Mouse (Mus musculus): Measurements from ENCODE around the gene Slc27a3.

The Slc27a3 gene

DNA sequence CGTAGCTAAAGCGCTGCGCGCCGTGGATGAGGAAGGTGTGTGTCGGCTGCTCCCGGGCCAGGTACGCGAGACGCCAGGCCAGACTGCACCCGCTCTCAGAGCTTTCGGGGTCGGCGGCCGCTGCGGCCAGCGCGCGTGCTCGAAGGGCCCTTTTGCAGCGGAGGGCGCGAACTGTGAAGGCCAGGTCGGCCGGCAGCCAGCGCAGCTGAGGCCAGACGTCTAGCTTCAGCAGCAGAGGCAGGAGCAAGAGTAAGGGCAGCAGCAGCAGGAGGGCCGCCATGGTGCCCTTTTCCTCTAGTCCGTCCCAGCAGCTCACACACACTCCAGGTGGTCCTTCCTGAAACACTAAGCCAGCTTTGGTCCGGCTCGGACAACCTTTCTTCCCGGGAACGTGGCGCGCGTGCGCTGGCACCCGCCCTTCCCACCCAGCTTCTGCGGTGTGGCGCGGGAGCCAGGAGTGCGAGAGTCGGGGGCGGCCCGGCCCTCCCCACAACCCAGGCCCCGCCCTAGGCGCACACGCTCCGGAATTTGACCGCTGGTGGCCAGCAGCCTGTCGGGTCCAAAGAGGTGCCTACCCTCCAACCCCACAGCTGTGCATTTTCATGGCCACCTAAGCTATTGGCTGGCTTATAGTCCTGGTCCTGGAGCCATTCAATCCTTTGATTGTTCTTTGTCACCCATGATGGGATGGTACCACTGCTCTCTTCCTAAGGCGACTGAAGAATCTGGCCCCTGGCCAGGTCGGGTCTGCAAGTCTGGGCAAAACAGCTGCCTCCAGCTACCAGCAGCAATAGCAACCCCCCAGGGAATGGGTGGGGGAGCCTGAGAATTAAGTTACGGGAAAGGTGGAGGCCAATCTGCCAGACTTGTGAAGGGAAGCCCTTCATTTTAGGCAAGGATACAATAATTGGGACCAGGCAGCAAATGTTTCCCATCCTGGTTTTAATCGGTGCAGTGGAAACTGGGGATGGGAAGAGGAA is at the start of gene Slc27a3:
TSS of gene Slc27a3 (minus strand) at position 428 of the 980 bp plus-strand sequence.
- DNase-seq (ENCODE audit: low read depth, low spot score) = no peak

DNA sequence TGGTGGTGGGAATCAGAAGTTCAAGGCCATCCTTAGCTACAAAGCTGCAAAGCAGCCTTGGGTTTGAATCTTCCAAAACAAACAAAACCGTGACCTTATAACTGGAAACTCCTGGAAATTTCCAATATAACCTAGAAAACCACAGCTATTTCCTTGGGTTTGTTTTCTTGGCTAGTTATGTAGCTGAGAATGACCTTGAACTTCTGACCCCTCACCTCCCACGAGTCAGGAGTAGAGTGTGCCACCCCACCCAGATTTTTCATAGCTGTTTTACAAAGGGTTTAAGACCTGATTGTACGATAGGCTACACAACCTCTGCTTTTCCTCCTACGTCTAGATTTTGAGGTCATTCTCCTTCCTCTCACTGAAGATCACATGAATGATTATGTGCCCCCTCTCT is 47.4 kb upstream of the Slc27a3 start:
- DNase-seq (ENCODE audit: low read depth, low spot score) = no peak

DNA sequence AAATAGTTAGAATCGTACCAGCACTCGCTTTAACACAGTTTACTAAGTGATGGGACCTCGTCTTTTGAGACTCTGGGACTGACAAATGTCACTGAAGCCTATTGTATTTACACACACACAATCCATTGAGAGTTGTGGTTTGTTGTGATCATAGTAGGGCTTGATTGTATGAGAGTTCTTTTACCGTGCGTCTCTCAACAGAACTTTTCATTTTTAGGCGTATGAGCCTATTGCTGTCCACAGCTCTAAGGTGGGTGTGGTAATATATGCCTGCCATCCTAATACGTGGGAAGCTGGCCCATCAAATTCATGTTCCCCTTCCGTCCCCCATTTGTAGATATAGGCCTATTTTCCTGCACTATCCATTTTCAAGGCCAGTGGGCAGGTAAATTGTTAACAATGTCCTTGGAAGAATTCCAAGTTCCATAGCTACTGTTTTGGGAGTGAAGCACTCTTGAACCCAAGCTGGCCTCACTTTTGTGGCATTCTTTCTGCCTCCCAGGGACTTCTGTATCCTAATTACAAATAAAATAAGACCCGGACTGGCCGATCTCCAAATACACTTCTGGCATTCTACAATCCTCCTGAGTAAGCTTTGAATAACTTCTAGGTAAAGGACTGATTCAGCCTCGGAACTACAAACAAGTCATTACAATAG is 44.5 kb upstream of the Slc27a3 start:
- DNase-seq (ENCODE audit: low read depth, low spot score) = no peak

DNA sequence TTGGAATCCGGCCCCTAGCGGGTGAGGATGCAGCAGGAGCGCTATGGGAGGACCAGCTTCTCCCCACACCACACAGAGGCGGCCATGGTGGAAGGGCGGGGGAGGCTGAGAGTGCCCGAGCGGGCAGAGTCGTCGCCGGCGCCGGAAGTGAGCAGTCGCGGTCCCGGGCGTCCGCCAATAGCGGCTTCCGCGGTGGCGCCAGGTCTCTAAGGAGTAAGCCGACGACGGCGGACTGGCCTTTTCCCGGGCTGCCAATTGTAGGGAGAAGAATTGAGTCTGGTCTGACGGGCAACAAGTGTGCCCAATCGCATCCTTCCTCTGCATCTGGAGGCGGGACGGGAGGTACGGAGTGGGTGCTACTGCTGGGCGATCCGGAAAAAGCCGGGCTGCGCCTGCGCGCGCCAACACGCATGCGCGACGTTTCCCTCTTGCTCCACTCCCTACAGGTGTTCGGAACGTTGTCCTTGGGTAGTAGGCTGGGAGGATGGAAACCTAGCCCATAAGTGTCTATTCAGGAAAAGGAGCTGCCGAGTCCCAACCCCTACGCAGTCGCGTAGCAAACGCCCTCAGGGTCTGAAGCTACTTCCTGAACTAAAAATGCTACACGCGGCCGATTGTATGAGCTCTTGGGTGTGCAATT is 43.8 kb upstream of the Slc27a3 start, which contains the start of gene Ints3:
TSS of gene Ints3 (minus strand) at position 242 of the 640 bp plus-strand sequence.
- peak; percentile 97 for DNase-seq (ENCODE audit: low read depth, low spot score)

DNA sequence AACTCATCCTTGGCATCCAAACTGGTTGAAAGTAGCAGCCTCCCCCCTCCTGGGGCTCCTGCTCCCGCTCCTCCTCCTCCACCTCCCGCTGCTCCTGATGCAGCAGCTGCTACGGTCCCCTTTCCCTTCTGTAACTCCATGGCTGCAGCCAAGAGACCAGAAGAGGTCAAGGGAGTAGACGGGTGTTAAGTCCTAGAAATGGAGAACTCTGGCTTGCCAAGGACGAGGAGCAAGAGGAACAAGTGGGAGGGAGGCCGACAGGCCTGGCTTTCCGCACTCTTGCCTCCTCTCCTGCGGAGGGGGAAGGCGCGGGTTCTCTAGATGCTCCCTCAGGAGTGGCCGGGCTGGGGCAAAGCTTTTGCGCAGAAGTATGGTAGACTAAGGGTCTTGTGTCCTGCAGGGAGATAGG is 43.1 kb upstream of the Slc27a3 start:
- DNase-seq (ENCODE audit: low read depth, low spot score) = no peak

DNA sequence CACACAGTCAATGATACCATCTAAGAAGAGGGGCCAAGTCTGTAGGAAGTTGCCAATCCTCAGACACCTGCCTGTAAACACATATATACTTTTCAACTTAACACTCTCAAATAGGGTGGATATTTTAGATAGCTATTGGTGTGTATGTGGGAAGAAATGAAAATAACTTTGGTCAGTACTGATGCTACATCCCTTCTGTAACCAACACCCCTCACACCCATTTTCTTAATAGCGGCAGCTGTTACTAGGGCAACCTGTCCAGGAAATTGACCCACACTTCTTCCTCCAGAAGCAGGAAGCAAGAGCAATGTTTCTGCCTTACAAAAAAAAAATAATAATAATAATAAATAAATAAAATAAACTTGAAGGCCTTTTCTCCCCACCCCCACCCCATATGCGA is 42.6 kb upstream of the Slc27a3 start:
- no peak for DNase-seq (ENCODE audit: low read depth, low spot score)

DNA sequence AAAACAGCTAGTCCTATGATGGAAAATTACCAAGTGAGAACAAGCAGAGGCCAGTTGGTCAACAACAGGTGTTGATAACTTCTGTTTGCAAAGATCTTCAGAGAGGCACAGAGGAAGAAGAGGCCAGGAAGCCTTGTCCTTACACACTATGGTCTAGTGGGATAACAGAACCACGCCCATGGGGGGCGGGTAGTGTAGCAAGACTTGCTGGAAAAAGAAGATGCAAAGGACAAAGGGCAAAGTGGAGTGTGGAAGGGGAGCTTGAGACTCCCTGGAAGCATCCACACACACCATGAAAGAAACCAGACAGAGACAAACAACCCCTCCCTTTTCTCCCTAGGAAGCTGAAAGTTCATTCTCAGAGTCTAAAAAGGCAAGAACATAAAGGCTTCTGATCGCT is 39.8 kb upstream of the Slc27a3 start:
- no peak for DNase-seq (ENCODE audit: low read depth, low spot score)

DNA sequence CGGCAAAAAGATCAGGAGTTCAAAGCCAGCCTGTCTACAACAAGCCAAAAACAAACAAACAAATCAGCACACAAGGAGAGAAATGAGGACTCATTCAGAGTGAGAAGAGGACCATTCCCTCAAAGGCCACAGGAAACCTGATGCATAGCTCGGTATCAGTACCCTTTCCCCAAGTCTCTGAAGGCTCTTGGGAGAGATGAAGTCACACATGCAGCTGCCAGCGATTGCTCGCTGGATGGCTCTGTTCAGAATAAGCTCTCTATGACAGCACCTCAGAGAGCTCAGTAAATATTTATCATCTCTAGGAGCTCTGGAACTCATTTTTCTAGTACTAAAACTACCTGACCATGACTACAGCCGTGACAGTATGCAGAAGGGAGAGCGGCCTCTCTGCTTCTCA is 38.4 kb upstream of the Slc27a3 start:
- DNase-seq (ENCODE audit: low read depth, low spot score) = no peak

DNA sequence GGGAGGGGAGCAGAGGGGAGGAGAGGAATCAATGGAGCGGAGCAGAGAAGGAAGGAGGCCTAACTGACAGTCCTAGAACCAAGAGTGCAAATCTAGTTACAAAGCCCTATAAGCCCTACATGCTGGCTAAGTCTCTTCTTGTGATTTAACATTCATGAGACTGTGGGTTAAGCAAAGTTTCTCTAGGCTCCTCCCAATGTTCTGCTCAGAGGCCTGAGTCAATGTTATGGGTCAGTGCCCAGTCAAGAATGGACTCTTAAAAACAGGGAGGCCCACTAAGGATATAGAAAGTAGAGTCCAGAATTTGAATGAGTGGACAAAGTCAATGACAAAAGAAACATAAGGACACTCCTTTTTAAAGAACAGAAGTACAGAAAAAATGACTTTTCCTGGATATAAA is 37.8 kb upstream of the Slc27a3 start:
- DNase-seq (ENCODE audit: low read depth, low spot score) = no peak

DNA sequence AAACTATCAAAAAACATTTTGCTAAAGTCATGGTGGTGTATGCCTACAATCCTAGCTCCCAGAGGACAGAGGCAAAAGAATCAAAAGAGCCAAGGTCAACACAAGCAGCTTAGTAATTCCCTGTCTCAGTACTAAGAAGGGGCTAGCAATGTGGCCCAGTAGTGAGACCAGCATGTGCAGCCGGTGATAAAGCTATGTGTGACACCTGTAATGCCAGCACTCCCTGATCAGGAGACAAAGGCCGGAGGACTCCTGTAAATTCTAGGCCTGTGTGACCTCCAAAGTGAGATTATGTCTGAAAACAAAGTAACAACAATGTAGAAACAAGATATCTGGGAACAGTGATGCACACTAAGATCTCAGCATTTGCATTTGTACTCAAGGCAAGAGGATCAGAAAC is 35.8 kb upstream of the Slc27a3 start:
- DNase-seq (ENCODE audit: low read depth, low spot score) = no peak

DNA sequence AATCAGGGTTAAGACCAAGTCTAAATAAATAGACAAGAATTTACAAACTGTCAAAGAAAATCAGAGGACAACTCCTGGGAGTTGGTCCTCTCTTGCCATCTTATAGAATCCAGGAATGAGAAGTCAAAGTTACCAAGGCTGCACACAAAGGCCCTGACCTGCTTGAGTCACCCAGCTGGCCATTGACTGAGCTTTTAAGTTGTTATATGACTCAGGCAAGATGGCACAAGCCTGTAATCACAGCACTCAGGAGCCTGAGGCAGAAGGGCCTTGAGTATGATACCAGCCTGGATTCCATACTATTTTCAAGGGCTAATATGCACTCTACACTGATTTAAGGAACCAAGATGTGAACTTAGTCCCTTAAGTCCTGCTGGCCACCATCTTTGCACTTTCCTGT is 33.8 kb upstream of the Slc27a3 start:
- no peak for DNase-seq (ENCODE audit: low read depth, low spot score)

DNA sequence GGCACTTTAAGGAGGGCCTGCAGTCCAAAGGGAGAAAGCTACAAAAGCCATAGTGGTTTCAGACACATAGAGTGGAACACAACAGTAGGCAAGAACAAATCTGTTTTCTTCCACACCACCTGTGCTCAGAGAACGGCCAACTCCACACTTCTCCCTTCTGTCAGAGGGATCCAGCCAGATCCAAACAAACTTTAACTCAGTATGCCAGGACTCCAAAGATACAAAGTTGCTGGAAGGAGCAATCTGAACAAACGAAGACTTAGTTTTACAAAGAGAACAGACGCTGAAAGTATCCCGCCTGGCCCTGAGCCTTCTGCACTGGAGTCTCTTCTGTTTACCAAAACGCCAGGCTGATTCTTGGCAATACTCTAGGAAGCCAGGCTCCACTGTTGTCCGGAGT is 31.0 kb upstream of the Slc27a3 start:
- no peak for DNase-seq (ENCODE audit: low read depth, low spot score)

DNA sequence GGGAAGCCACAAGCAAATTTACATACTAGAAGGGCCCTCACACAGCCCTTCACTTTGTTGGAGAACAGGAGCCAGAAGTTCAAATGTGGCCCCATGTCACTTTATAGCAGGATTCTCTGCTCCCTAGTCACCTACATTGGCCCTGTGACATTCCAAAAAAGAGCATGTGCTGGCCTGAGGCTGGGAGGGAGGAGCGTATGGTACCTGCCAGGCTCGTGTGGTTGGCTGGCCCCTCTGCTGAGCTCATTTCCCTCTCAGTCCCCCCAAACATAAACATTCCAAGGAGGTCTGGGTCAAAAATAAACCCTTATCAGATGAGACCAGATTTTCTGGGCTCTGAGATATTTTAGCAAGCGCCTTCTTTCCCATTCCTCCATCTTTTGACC is 23.3 kb upstream of the Slc27a3 start:
- no peak for DNase-seq (ENCODE audit: low read depth, low spot score)

DNA sequence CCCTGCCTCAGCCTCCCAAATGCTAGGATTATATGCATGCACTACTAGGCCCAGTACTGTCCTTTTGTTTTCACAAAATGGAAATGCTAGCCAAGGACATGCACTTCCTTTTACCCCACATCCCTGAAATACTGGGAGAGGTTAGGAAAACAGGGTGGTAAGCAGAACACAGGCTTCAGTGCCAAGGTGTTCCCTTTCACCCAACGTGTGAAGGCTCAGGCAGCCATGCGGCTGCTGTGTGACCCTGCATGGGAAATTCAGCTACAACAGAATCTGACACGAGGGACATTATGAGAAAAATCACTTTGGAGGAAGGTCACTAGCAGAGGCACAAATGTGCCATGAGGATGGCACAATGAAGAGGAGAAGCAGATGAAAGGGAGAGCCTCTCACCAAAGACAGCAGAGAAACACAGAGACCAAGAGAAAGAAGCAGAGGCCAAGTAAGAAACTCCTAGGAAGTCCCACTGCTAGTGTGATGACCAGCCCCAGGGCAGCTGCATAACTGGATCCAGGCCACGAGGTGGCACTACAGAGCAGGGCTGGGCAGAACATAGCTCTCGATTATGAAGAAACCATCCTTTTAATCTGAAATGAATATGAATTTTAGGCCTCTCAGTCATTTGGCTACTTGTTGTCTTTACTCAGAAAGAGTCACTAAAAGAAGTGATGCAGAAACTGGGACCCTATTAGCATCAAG is 22.7 kb upstream of the Slc27a3 start:
- DNase-seq (ENCODE audit: low read depth, low spot score) = no peak

DNA sequence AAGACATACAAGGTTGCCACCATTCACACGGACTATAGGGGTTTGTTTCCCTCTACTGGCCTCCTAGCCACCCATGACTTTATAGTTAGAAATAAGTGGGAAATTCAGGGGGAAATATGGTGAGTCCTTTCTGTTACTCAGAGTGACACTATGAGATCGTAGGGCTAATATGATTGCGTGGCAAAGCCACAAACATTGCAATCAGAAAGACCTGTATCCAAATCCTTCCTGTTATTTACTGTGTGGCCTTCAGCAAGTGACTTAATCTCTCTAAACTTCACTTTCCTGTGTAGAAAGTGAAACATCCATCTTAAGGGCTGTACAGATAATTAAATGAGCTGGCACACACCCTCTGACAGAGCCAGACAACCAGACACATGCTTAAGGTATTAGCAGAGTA is 19.0 kb upstream of the Slc27a3 start:
- no peak for DNase-seq (ENCODE audit: low read depth, low spot score)

DNA sequence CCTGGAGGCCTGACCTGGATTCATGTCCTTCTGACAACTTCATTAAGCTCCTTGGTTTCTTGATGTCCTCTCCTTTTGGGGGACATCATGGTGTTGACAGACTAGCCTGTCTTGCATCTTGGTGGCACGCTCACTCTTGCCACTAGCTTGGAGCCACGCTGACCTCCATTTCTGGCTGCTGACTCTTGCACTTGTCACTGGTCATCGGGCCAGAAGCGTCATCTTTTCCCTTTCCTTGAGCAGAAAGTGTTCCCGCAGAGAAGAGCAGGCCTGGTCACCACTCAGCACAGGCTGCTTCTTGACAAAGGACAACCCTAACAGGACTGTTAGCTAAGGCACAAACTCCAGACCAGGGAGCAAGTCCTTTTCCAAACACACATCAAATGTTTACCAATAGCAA is 16.7 kb upstream of the Slc27a3 start:
- DNase-seq (ENCODE audit: low read depth, low spot score) = no peak

DNA sequence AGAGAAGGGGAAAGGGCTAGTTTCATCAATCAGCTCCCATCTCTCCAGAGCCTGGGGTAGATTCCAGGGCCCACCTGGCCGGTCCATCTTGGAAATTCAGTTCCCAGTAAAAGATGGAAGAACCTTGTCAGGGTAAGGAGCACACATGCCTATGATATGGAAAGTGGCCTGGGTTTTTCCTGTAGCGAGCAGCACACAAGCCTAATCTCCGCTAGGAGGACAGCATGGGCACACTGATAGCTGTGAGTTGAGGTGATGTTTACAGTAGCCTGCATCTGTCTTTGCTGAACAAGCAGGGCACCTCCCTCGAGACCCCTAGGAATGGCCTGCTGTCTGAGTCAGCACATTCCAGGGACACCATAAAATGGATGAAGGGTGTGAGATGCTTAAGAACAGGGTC is 14.9 kb upstream of the Slc27a3 start:
- no peak for DNase-seq (ENCODE audit: low read depth, low spot score)

DNA sequence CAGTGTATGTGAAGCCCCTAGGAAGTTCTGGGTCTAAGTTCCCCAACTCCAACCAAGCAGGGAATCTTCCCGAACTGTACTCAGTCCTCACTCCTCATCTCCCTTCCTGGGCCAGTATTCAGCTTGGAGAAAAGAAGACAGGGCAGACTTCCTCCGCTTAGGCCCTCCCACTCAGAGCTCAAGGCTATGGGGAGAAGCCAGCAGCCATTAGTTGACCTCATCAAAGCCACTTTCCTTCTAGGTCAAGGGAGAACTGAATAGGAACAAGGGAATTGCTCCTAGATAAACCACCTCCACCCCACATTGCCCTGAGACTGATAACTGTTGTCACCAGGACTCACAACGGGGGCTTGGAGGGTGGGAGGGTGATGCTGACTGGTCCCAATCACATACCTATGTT is 14.4 kb upstream of the Slc27a3 start:
- DNase-seq (ENCODE audit: low read depth, low spot score) = no peak

DNA sequence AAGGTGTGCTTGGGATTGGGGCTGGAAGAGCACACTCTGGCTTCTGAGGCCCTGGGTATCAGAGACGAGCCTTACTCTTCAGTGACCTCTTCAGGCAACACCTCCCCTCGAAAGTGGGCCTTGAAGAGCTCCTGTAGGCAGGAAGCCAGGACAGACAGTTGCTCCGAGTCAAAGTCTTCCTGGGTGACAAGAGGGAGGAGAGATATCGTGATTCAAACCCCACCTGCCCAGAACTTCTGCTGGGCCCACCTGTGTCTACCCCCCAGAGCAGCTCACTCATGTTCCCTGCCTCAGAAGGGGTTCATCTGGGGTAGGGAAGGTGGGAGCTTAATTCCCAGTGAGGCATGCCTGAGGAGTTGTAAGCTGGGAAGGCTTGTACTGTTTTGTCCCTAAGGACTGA is 11.3 kb upstream of the Slc27a3 start:
- DNase-seq (ENCODE audit: low read depth, low spot score) = no peak

DNA sequence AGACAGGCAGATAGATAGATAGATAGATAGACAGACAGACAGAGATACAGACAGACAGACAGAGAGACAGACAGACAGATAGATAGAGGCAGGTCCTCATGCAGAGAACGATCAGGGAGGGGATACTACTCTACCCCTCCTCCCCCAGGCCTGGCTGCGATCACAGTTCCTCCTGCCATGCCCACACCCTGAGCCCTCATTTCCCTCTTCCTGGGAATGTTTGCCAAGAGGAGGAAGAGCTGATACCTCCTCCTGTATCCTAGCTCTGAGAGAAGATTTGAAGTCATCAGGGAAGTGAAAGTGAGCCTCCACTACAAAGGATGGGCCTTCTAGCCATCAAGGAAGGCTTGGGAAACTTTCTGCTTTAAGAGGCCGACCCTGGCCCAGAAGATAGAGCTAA is 5.9 kb upstream of the Slc27a3 start:
- DNase-seq (ENCODE audit: low read depth, low spot score) = no peak

DNA sequence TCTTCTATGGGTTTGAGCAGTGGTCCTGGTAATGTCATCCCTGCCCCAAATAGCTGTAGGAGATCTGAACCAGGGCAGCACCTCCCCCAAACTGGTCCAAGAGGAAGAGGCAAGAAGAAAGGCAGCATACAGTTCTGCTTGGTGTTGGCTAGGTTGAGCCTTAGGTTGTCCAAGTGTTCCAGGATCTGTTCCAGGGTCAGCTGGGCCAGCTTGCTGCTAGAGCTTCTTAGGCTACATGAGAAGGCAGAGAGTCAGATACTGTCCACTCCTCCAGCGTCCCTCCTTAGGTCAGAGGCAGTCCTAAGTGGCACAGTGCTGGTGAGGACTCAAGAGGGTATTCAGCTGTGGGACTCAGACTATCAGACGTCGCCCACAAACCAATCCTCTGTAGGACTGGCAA is 2.9 kb upstream of the Slc27a3 start:
- DNase-seq (ENCODE audit: low read depth, low spot score) = no peak

DNA sequence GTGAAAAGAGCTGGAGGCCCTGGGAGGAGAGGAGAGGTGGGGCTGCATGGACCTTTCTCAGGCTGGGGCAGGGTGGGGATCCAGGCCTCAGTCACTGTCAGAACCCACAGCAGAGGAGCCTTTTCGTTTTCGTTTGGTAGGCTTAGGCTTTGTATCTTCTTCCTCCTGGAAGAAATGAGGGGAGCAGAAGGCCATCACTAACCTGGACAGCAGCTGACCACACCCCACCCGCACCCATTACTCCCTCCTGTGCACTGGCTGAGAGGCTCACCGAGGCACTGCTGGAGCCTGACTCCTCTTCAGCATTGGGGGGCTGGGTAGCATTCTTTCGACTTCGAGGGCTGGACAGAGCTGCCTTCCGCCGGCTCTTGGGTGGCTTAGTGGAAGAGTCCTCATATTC is 2.2 kb upstream of the Slc27a3 start:
- DNase-seq (ENCODE audit: low read depth, low spot score) = no peak
